Mouse (Mus musculus) heart, embryonic 10.5 days (tissue): ENCODE results near the gene Gnas. TPM values are rescaled to one million over a fixed set of nuclear protein-coding genes. Genes with fewer than 3 reads are reported as not detected.
A peak's percentile ranks its signal among the peaks of the same experiment; 100 is the strongest.

Experiments
- DNase-seq: peaks from one replicate; pipeline ENCODE4 v3.0.0-alpha.2; 2017; ENCODE audit warnings: low spot score
- H3K27ac ChIP-seq: fragments of 300-500 bp; sonication (generic); 2 replicates; pipeline ENCODE4 v1.5.1; 2016; ENCODE audit warnings: mild to moderate bottlenecking
- H3K27me3 ChIP-seq: fragments of 300-500 bp; sonication (generic); 2 replicates; pipeline ENCODE4 v1.6.1; 2016; ENCODE audit warnings: mild to moderate bottlenecking; ENCODE audit not compliant: poor library complexity, insufficient read depth, severe bottlenecking
- H3K36me3 ChIP-seq: fragments of 300-500 bp; sonication (generic); 2 replicates; pipeline ENCODE4 v1.6.1; 2016; ENCODE audit warnings: mild to moderate bottlenecking, moderate library complexity
- H3K4me1 ChIP-seq: fragments of 300-500 bp; sonication (generic); 2 replicates; pipeline ENCODE4 v1.6.1; 2016; ENCODE audit warnings: mild to moderate bottlenecking
- H3K4me3 ChIP-seq: fragments of 300-500 bp; sonication (generic); 2 replicates; pipeline ENCODE4 v1.5.1; 2016; ENCODE audit warnings: mild to moderate bottlenecking, moderate library complexity
- H3K9me3 ChIP-seq: fragments of 300-500 bp; sonication (generic); 2 replicates; pipeline ENCODE4 v1.6.1; 2016; ENCODE audit warnings: mild to moderate bottlenecking, moderate library complexity
- WGBS: fragments of 180-500 bp; shearing (Covaris S2); methylation state at CpG from one replicate; pipeline ENCODE4 v1.1.7; 2016; 5-methylcytosine and 5-hydroxymethylcytosine counted together
- microRNA counts: library from miRNA; unstranded; fragments of <30 nt; microRNA quantifications from one replicate; lab custom pipeline; 2017
- microRNA-seq: library from miRNA; unstranded; fragments of <30 nt; microRNA quantifications from one replicate; pipeline ENCODE4, GENCODE M21; 2017
- polyA plus RNA-seq: library from polyadenylated mRNA; unstranded; fragments of >200 nt; fragmentation: Nextera tagmentation; extraction: Ambion mirVana; gene quantifications from 2 replicates; pipeline ENCODE4 v1.2.1, GENCODE M21; 2016

Gnas gene
- polyA plus RNA-seq, 1 experiment from 2014 or later = 1,128 TPM

- H3K36me3 ChIP-seq = no peaks in the 10 kb centered on the region
- no peak overlapping the region for H3K27ac ChIP-seq
- WGBS = 85% methylated on average over 4 of the region's 4 CpGs
- DNase-seq = peak; percentile 59
- H3K27me3 ChIP-seq = no peaks in the 10 kb centered on the region
- H3K4me3 ChIP-seq = no peak overlapping the region
- H3K9me3 ChIP-seq = no peaks in the 10 kb centered on the region
- H3K4me1 ChIP-seq = no peaks in the 10 kb centered on the region
Measured at GRCm38 (mm10) chr2:174358516-174358915, 74.4 kb downstream of the Gnas start.

- no peaks in the 10 kb centered on the region for H3K27me3 ChIP-seq
- no peaks in the 10 kb centered on the region for H3K9me3 ChIP-seq
- WGBS = 77% methylated on average over 4 of the region's 4 CpGs
- H3K4me3 ChIP-seq = no peak overlapping the region
- no peak overlapping the region for H3K27ac ChIP-seq
- H3K4me1 ChIP-seq = no peaks in the 10 kb centered on the region
- no peaks in the 10 kb centered on the region for H3K36me3 ChIP-seq
- DNase-seq = peak; percentile 69
Measured at GRCm38 (mm10) chr2:174359656-174360055, 75.5 kb downstream of the Gnas start.

- DNase-seq = no peak
- Histone ChIP-seq H3K36me3 (no peaks in the 10 kb centered on the region), H3K27me3 (no peaks in the 10 kb centered on the region), H3K4me1 (no peaks in the 10 kb centered on the region), H3K27ac (no peak overlapping the region), H3K4me3 (no peak overlapping the region), H3K9me3 (no peaks in the 10 kb centered on the region)
- 69% methylated on average over 10 of the region's 10 CpGs for WGBS
Measured at GRCm38 (mm10) chr2:174366571-174366970, 82.5 kb downstream of the Gnas start.

- H3K4me3 ChIP-seq = no peak overlapping the region
- H3K27ac ChIP-seq = no peak overlapping the region
- no peaks in the 10 kb centered on the region for H3K27me3 ChIP-seq
- no peak for DNase-seq
- H3K36me3 ChIP-seq = no peaks in the 10 kb centered on the region
- H3K9me3 ChIP-seq = no peaks in the 10 kb centered on the region
- no peaks in the 10 kb centered on the region for H3K4me1 ChIP-seq
- 87% methylated on average over 9 of the region's 9 CpGs for WGBS
Measured at GRCm38 (mm10) chr2:174381021-174381420, 96.9 kb downstream of the Gnas start.

GRCm38 (mm10) chr2:174391936-174392335 is 107.8 kb downstream of the Gnas start:
- Histone ChIP-seq H3K4me3 (no peak overlapping the region), H3K9me3 (no peaks in the 10 kb centered on the region), H3K27ac (no peak overlapping the region), H3K27me3 (no peaks in the 10 kb centered on the region), H3K36me3 (no peaks in the 10 kb centered on the region), H3K4me1 (no peaks in the 10 kb centered on the region)
- DNase-seq = peak; percentile 11
- 83% methylated on average over 3 of the region's 3 CpGs for WGBS

GRCm38 (mm10) chr2:174392554-174392953 is 108.4 kb downstream of the Gnas start:
- no peaks in the 10 kb centered on the region for H3K4me1 ChIP-seq
- H3K27ac ChIP-seq = no peak overlapping the region
- 71% methylated on average over 9 of the region's 9 CpGs for WGBS
- H3K4me3 ChIP-seq = no peak overlapping the region
- peak; percentile 53 for DNase-seq
- H3K9me3 ChIP-seq = no peaks in the 10 kb centered on the region
- H3K27me3 ChIP-seq = no peaks in the 10 kb centered on the region
- H3K36me3 ChIP-seq = no peaks in the 10 kb centered on the region

- no peak overlapping the region for H3K27ac ChIP-seq
- no peaks in the 10 kb centered on the region for H3K36me3 ChIP-seq
- H3K4me3 ChIP-seq = no peak overlapping the region
- no peak for DNase-seq
- no peaks in the 10 kb centered on the region for H3K27me3 ChIP-seq
- H3K9me3 ChIP-seq = no peaks in the 10 kb centered on the region
- WGBS = 64% methylated on average over 5 of the region's 5 CpGs
- no peaks in the 10 kb centered on the region for H3K4me1 ChIP-seq
Measured at GRCm38 (mm10) chr2:174393383-174393782, 109.3 kb downstream of the Gnas start.

MicroRNAs within 50 kb of the gene (microRNA counts, 519-probe panel; counts per million panel counts)
- microRNA mmu-miR-296-3p (lab: Ali Mortazavi, UCI) (not detected), microRNA mmu-miR-296-5p (lab: Ali Mortazavi, UCI) (4,884 counts per million, percentile 36 among the panel's probes with 10 or more counts), microRNA mmu-miR-298 (lab: Ali Mortazavi, UCI) (not detected)

Small RNA genes within 50 kb of the gene (microRNA-seq; reads per million reads assigned to microRNA genes)
- gene Gm27591 (not detected), gene Mir296 (4,623 reads per million, percentile 89 among the genes with 10 or more reads in this experiment), gene Mir298 (5,625 reads per million, percentile 91 among the genes with 10 or more reads in this experiment)

Other genes with a start within 250 kb of the Gnas start
- gene Stx16, start 208.0 kb upstream of the Gnas start, polyA plus RNA-seq = 10.1 and 11.9 TPM in 2 replicates
- gene Npepl1, start 174.0 kb upstream of the Gnas start, polyA plus RNA-seq = 51.6 and 53.6 TPM in 2 replicates
- 7.1 and 20.6 TPM in 2 replicates for gene Gm20721, start 62.4 kb downstream of the Gnas start, polyA plus RNA-seq
- gene Nelfcd, start 131.5 kb downstream of the Gnas start, polyA plus RNA-seq = 124 and 133 TPM in 2 replicates
- 124 and 133 TPM in 2 replicates for gene Ctsz, start 154.7 kb downstream of the Gnas start, polyA plus RNA-seq
- 7.6 and 12.0 TPM in 2 replicates for gene Tubb1, start 166.4 kb downstream of the Gnas start, polyA plus RNA-seq
- gene Atp5e, start 179.8 kb downstream of the Gnas start, polyA plus RNA-seq = 675 and 791 TPM in 2 replicates
- 161 and 170 TPM in 2 replicates for gene Prelid3b, start 188.8 kb downstream of the Gnas start, polyA plus RNA-seq